Mouse (Mus musculus) ZHBTc4 (cell line): ENCODE measurements around the gene 1810009A15Rik.
A peak's percentile ranks its signal among the peaks of the same experiment; 100 is the strongest.

Experiments used
- DNase-seq: peaks from one replicate; pipeline ENCODE4 v3.0.0-alpha.2; 2011; ENCODE audit warnings: low read depth, low spot score

The 1810009A15Rik gene

DNA sequence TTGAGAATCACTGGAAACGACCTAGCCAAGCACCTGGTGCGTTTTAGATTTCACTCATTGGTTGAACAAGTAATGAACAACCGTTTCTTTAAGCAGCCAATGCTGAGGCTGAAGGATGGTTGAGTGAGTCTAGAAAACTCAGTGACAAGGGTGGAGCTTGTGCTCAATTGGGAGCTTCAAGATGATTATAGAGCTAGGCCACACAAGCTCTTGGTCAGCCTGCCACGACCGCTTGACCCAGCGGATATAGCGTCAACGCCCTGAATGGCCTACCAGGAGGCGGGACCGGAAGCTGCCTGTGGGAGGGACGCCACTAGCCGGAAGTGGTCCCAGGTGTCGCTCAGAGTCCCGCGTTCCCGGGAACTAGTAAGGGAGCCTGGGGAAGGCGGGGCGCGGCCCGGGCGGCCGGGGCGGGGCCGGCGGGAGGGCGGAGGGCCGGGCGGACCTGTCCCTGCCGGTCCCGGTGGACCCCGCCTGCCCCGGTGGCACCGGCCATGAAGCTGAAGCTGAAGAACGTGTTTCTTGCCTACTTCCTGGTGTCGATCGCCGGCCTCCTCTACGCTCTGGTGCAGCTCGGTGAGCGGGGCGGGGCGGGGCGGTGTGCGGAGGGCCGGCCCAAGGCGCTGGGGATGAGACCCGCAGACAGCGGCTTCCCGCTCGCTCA, 31.6 kb downstream of the 1810009A15Rik start, which contains the start of gene B3gat3:
TSS of gene B3gat3 (plus strand) at position 302 of the 664 bp plus-strand sequence.
- peak; percentile 95 for DNase-seq

DNA sequence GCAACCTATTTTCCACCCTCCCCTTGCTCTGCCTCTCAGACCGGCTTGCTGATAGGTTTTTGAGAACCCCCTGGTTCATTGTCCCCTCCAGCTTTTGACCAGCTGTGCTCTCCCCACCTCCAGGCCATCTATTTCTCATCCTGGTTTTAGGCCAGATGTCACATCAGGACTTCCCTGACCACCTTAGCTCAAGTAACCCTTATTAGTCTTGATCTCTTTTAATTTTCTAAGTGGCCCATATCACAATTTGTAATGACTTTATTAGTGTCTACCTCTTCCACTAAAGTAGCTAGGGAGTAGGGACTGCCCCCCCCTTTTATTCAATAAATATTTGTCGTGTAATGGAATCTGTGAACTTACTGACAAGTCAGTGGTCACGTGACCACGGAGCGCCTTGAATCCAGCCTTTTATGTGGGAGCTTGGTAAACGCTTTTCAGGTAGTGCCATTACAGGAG, 32.2 kb downstream of the 1810009A15Rik start:
- DNase-seq: peak; percentile 76

DNA sequence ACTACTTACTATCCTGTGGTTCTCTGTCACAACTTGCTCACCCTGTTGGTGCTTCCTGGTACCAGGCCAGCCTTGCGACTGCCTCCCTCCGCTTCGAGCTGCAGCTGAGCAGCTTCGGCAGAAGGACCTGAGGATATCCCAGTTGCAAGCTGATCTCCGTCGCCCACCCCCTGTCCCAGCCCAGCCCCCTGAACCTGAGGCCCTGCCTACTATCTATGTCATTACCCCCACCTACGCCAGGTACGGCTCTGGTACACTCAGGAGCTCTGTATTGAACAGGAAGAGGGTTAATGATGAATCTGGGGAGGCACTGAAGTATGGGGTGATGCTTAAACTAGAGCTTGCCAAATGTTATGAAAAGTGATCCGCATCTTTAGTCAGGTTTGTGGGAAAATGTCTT, 33.1 kb downstream of the 1810009A15Rik start:
- no peak for DNase-seq

DNA sequence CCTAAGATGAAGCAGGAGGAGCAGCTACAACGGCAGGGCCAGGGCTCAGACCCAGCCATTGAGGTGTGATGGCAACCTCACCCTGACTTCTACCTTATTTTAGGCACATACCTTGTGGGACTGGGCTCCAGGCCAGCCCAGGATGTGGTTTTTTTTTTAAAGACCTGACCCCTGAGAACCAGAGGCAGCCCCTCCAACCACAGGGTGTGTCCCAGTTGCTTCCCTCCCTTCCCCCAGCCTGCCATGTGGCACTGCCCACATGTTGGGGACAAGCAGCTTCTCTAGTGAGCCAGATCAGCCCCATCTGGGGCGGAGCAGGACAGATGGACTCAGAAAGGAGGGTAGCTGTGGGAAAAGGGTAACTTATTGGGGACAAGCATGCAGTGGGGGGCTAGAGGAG, 38.1 kb downstream of the 1810009A15Rik start:
- DNase-seq: no peak

DNA sequence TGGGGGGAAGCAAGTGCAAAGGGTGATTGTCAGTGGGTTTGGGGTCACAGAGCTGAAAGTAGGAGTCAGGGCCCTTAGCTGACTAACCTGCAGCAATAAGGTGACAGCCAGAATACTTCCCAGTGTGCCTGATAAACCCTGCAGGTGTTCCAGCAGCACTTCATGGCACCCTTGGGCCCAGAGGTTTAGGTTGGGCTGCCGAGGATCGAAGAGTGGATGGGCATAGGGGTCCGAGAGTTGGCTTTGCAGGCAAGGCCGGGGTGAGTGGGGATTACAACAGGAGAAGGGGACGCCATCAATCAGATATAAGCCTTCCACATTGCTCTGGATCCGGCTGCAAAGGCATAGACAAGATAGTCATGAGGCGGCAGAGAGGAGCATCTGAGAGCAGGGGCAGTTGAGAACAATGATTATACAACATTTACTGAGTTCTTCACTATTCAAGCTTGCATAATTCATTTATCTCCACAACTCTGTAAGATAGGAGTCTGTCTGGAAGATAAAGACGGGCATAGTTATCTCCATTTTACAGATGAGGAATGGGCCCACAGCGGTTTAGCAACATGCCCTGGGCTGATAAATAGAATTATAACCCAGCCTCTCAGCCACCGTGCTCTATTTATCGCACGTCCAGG, 39.4 kb downstream of the 1810009A15Rik start:
- no peak for DNase-seq

DNA sequence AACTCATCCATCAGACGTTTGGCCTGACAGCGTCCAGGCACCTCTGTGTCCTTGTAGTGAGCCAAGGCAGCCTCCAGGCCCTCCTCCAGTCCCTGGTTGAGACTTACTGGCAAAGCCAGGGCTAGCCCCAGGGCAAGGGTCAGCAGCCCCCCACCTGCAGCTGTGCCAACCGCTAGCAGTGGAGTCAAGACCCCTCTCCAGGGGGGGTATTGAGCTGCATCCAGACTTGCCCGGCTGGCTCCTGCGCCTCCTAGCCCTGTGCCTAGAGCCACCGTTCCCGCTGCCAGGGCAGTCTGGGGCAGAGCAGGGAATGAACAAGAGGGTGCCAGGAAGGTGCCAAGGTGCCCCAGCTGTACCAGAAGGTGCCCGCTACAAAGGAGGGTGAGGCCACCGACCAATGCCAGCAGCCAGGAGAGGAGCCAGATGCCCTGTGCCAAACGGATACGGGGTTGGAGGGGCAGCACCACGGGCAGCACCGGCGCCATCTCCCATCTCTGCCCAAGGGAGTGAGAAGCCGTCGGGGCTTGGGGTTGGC, 40.1 kb downstream of the 1810009A15Rik start:
- no peak for DNase-seq

DNA sequence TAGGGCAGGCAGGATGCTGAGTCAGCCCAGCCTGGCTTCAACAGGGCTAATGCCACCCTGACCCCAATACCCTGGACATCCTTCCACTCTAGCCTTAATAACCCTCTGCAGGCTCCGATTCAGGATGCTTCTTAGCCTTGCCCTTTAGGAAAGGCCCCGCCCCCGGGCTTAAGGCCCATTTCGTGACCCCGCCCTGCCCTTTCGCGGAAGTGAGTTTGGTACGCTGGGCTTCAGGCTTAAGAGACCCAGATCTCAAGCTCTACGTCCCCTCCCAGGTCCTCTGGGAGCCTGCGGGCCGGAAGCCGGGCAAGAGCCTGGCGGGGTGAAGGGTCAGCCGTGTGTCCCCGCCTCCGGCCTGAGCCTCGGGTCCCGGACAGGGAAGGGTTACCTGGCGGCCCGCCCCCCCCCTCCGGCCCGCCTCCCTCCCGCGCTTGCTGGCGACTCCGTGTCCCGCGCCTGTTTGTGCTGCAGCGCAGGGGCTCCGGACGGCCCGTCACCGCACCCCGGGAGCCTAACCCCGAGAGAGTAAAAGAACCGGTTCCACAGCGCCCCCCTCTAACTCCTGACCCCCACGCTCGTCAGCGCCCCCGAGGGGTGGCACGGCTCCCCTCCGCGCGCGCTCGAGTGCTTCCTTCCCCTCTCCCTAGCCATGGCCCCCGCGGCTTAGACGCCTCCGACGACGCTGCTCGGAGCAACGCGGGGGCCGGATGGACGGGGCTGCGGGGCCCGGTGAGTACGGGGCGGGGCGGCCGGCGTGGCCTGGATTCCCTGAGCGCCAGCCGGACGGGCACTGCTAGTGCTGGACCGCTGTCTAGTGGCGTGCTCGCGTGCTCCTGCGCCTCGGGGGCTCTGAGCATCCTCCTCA, 40.8 kb downstream of the 1810009A15Rik start, which contains the start of the genes Rom1 and Eml3:
TSS of gene Rom1 (minus strand) at position 133 of the 865 bp plus-strand sequence.
TSS of gene Eml3 (plus strand) at position 329 of the 865 bp plus-strand sequence.
- DNase-seq: peak; percentile 93

DNA sequence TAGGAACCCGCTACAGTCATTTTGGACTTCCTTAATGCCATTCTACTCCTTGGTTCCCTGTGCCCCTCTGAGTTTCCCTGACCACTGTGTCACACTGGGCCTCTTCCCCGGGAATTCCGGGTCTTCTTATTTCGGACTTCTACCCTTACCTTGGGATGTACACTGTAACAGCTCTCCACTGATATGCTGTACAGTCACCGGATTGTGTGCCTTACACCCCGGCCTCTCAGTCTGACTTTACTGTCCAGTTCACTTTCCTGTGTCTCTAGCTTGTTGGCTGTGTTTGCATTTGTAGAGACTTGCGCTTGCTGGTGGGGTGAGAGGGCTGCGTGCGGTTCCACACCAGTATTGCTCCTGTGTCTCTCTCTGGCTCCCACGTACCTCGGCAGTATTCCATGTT, 41.5 kb downstream of the 1810009A15Rik start:
- DNase-seq: no peak

DNA sequence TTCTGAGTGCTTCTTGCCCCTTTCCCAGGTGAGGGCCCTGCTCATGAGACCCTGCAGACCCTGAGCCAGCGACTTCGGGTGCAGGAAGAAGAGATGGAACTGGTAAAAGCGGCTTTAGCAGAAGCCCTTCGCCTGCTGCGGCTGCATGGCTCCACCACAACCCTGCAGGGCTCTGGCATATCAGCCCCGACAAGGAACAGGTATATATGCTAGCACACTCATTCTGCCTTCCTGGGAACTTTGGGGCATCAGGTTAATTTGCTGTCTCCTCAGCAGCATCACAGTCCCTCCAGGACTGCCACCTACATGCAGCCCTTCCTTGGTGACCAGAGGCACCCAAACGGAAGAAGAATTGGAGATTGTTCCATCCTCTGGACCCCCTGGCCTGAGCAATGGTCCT, 42.1 kb downstream of the 1810009A15Rik start:
- no peak for DNase-seq

DNA sequence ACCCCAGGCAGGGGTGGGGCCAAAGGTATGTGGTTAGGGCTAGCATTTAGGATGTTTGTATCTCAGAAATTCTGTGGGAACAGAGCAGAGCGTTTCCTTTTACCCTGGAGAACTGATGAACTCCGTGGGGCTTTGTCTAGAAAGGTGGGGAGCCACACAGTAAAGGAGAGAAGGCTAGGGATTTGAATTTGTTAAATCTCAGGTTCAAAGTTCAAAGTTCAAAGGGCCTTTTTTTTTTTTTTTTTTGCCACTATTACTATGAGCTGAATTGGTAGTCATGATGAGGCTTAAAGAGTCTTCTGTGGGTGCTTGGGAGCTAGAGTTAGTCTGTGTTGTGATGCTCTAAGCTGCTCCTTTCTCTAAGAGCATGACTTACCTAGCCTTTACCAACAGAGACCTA, 48.1 kb downstream of the 1810009A15Rik start:
- no peak for DNase-seq
